Mouse (Mus musculus) B cell, adult 62 days (primary cell): ENCODE data around the gene Rap1gap2. TPM values are rescaled to one million over a fixed set of nuclear protein-coding genes. Genes with fewer than 3 reads are reported as not detected.

Source experiments
- total RNA-seq: library from RNA; stranded (reverse); gene quantifications from 4 replicates; pipeline ENCODE4 v1.2.4, GENCODE M21; 2023

The Rap1gap2 gene
- total RNA-seq: 3.5 to 5.8 TPM (median 5.5 TPM) in 4 replicates

DNA sequence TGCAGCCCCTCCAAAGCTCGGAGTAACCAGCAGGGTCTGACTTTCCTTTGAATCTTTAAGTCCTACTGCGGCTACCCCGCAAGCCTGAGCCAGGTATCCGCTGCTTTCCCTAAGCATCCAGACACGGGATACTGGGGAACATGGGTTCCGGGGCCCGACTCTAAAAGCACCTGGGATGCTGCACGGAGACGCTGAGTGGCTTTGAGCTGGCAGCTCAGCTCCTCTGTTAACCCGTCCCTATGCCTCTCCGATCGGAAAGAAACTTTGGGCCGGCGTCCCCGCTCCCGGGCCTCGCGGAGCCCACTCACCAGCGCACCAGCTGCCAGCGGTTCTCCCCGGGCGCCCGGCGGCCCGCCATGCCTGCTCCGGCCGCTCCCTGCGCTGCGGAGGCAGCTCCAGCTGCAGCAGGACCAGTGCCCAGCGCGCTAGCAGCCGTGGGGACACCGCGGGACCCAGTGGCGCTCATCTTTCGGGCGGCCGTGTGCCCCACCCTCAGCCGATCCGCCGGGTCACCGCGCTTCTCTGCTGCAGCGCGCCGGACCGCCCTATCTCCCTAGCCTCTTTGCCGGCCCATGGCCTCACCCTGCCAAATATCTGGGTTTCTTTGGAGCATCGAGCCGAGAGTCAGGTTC is at the start of gene Rap1gap2:
Gene Rap1gap2 (minus strand): TSS at position 371 of the 632 bp plus-strand sequence.

DNA sequence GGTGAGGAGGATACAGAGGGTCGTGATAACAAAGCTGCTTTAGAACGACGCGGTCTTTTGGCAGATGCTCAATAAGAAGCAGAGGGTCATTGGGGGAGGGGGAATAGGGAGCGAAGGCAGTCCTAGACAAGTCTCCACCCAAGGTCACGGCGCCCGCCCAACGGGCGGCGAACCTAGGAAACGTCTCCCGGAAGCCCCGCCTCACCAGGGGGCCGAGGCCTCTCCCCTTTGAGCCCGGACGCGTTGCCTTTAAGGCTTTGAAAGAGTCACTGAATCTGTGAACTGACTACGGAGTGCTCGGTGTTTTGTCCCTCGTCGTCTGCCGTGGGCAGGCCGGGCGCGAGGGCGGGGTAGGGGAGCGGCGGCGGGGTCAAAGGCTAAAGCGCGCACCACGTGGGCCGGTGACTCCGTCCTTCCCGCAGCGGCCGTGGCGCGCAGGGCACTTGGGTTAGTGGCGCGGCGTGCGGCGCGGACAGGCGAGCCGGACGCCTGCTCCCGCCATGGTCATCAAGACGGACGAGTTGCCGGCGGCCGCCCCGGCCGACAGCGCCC is 38.5 kb upstream of the Rap1gap2 start, which contains the start of gene Cluh:
Gene Cluh (plus strand): TSS at position 401 of the 552 bp plus-strand sequence.

DNA sequence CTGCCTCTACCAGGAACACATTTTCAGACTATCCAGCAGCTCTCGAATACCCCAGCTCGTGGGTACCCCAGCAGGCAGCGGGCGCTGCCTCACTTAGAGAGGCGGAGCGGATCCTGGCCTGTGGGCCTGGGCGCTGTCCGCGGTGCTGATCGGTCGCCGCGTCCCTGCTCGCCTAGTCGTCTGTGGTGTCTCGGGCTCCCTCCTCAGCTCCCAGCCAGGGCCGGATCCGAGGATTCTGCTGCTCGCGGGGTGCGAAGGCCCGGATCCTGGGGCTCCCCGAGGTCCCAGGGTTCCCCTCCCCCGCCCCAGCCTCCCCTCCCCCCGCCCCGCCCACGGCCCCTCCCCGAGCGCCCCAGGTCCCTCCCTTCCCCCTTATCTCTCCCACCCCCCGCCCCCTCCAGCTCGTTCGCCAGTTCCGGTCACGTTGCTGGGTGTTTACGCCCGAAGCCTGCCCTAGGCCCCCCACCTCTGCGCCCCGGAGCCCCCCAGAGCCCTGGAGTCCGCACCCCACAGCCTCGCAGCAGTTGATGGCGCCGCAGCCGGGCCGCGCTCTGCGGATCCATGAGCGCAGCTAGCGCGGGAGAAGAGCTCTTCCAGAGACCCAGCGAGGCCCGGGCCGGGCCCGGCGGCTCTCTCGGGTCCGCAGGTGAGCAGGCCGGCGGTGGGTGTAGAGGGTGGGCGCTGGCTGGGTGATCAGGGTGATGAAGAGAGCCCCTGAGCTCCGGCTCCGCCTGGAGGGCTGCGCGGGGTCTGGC is 8.7 kb upstream of the Rap1gap2 start, which contains the start of gene Ccdc92b:
Gene Ccdc92b (plus strand): TSS at position 405 of the 755 bp plus-strand sequence.

DNA sequence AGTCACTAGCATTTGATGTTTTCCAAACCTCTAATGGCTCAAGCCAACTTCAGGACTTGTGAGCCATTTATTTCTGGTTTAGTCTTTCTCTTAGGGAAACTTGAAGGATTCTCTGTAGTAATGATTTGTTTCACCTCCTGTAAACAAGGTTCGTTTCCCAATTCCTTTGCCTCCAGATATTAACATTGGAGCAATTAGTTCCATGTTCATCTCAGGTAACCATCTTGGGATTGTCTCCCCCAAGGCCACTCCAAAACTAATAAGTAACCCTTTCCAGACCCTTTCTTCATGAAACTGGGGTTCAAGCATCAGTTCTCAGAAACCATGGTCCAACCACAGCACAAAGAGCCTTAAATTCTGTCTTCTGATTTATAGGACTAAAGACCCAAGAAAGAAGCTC is 248.9 kb downstream of the Rap1gap2 start, which contains the start of gene Olfr412:
Gene Olfr412 (plus strand): TSS at position 301 of the 400 bp plus-strand sequence.

DNA sequence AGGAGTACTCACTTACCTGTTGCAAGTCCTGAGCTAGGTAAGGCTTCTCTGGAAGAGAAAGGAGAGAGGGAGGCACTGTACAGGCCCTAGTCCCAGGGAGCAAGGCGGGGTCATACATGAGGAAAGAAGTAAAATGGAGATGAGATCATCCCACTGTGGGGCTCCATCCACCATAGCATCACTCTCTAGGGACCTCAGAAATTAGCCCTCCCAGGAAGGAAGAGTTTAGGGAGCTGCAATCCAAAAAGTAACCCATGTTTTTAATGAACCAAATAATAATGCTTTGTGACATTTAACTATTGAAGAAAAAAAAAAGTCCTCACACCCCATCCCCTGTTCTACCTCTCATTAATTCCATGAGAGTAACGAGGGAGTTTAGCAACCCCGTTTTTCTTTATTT is 258.2 kb downstream of the Rap1gap2 start, which contains the start of gene Olfr411:
Gene Olfr411 (minus strand): TSS at position 101 of the 400 bp plus-strand sequence.

DNA sequence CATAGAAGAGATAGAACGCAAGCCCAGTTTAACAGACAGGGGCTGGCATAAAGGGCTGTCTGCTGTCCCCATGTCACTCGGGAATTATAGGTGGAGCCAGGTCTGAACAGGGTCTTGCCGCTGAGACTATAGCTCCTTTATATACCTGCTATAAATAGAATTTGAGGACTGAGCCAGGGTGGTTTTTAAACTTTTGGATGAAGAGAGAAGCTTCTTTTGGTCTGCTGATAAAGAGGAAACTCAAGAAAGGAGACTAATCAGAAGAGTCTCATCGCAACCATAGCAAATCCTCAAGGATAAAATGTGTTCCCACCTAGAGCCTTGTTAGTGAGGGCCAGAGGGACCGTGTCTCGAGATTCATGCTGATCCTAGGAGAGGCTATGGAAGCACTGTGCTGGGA is 272.8 kb downstream of the Rap1gap2 start, which contains the start of gene Olfr410:
Gene Olfr410 (minus strand): TSS at position 101 of the 400 bp plus-strand sequence.

Other genes with a start within 250 kb of the Rap1gap2 start
- not detected in 4 replicates for gene Olfr412, start 248.8 kb downstream of the Rap1gap2 start, total RNA-seq
- gene Ccdc92b, start 8.7 kb upstream of the Rap1gap2 start, total RNA-seq: not detected in 4 replicates
- 41.0 to 44.0 TPM (median 42.0 TPM) in 4 replicates for gene Cluh, start 38.6 kb upstream of the Rap1gap2 start, total RNA-seq
- 116 to 154 TPM (median 131 TPM) in 4 replicates for gene Pafah1b1, start 113.8 kb upstream of the Rap1gap2 start, total RNA-seq
- gene Mettl16, start 159.9 kb upstream of the Rap1gap2 start, total RNA-seq: 43.6 to 52.2 TPM (median 47.9 TPM) in 4 replicates
- 121 to 138 TPM (median 128 TPM) in 4 replicates for gene Mnt, start 220.0 kb upstream of the Rap1gap2 start, total RNA-seq